Mouse (Mus musculus) lung, postnatal 0 days (tissue): ENCODE results near the gene Senp1. TPM values are rescaled to one million over a fixed set of nuclear protein-coding genes. Genes with fewer than 3 reads are reported as not detected.

Experiments used
- ATAC-seq: fragments of 200-750 bp; cut with Nextera tagmentation; 2 replicates; pipeline ENCODE4 v1.8.0; 2017; ENCODE audit warnings: moderate library complexity
- DNase-seq: peaks from one replicate; pipeline ENCODE4 v3.0.0-alpha.2; 2016; ENCODE audit warnings: low spot score
- H3K27ac ChIP-seq: fragments of 300-500 bp; sonication (generic); 2 replicates; pipeline ENCODE4 v1.5.1; 2014; ENCODE audit warnings: antibody characterized with exemption, mild to moderate bottlenecking, low read length, mixed read lengths
- H3K27me3 ChIP-seq: fragments of 300-500 bp; sonication (generic); replicated peaks from 2 replicates; pipeline ENCODE4 v1.6.1; 2014; ENCODE audit warnings: low read length, mixed read lengths; ENCODE audit not compliant: insufficient read depth
- H3K36me3 ChIP-seq: fragments of 300-500 bp; sonication (generic); 2 replicates; pipeline ENCODE4 v1.6.1; 2014; ENCODE audit warnings: low read length, mixed read lengths; ENCODE audit not compliant: insufficient read depth
- H3K4me1 ChIP-seq: fragments of 300-500 bp; sonication (generic); 2 replicates; pipeline ENCODE4 v1.6.1; 2014; ENCODE audit warnings: antibody characterized with exemption, low read depth, low read length, mixed read lengths; ENCODE audit not compliant: insufficient read depth
- H3K4me2 ChIP-seq: fragments of 300-500 bp; sonication (generic); replicated peaks from 2 replicates; pipeline ENCODE4 v1.6.1; 2014; ENCODE audit warnings: low read depth, mild to moderate bottlenecking, low read length, moderate library complexity, mixed read lengths
- H3K4me3 ChIP-seq: fragments of 300-500 bp; sonication (generic); 2 replicates; pipeline ENCODE4 v1.5.1; 2014; ENCODE audit warnings: low read depth, low read length
- H3K9ac ChIP-seq: fragments of 300-500 bp; sonication (generic); replicated peaks from 2 replicates; pipeline ENCODE4 v1.6.1; 2014; ENCODE audit warnings: low read depth, mild to moderate bottlenecking
- H3K9me3 ChIP-seq: fragments of 300-500 bp; sonication (generic); 2 replicates; pipeline ENCODE4 v1.6.1; 2016; ENCODE audit warnings: low read length, mixed read lengths
- CTCF ChIP-seq: IDR thresholded peaks from 2 replicates; pipeline ENCODE4 v1.5.1; 2016; ENCODE audit warnings: antibody characterized with exemption, mild to moderate bottlenecking
- EP300 ChIP-seq: IDR thresholded peaks from 2 replicates; pipeline ENCODE4 v1.6.1; 2016; ENCODE audit warnings: antibody characterized with exemption, mild to moderate bottlenecking, control low read depth
- WGBS: fragments of 180-500 bp; shearing (Covaris S2); extraction: QIAGEN DNeasy Blood & Tissue Kit; methylation state at CpG from one replicate; pipeline ENCODE4 v1.1.7; 2014; 5-methylcytosine and 5-hydroxymethylcytosine counted together
- polyA plus RNA-seq: library from polyadenylated mRNA; unstranded; fragments of >200 nt; fragmentation: Nextera tagmentation; extraction: Ambion mirVana; gene quantifications from 2 replicates; pipeline ENCODE4 v1.2.1, GENCODE M21; 2015

The Senp1 gene
- polyA plus RNA-seq, 1 experiment from 2014 or later, result 9.2 TPM

DNA sequence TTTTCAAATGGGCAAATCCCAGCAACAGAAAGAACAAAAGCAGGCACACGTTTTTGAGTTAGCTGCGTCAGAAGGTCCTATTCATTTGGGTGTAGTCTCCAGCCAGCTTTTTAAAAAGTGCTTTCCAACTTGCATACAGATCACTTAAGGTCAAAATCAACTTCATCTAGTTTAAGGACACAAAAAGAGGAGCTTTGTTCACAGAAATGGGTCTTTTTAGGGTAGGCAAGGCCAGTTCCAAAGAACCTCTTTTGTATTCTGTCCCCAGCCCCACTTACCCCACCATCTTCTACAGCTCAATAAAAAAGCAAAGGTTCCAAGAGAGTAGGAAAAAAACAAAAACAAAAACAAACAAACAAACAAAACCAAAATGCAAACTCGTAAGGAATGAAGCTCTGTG lies 41.1 kb upstream of the Senp1 start:
- no peak for ATAC-seq
- H3K27ac ChIP-seq, result no peak overlapping the region
- H3K27me3 ChIP-seq, result no peaks in the 10 kb centered on the region
- H3K36me3 ChIP-seq, result peaks cover 20% of the 10 kb centered on the region; the same call in 1 of the 2 replicates
- H3K9ac ChIP-seq, result no peak overlapping the region
- TF ChIP-seq CTCF (no peak), EP300 (no peak)
- DNase-seq, result no peak
- no peaks in the 10 kb centered on the region for H3K9me3 ChIP-seq
- H3K4me2 ChIP-seq, result no peak overlapping the region
- H3K4me1 ChIP-seq, result no peaks in the 10 kb centered on the region
- WGBS, result 75% methylated on average over 3 of the region's 3 CpGs
- no peak overlapping the region for H3K4me3 ChIP-seq

DNA sequence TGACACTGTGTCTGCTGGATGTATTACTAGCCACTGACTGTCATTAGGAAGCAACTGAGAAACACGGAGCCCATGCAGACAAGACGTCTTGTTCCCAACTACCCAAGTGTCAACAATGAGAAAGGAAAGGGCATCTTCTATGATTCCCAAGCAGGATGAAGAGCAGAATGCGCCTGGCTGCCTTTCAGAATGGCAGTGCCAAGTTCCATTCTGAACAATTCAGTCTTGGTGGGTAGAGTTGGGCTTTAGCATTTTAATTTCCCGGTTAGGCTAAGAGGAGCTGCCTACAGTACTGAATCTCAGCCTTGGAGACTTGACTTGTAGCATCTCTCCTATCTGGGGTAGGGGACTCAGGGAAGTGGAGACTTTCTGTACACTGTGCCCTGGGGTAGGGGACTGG lies 40.5 kb upstream of the Senp1 start:
- no peak for TF ChIP-seq CTCF
- TF ChIP-seq EP300, result no peak

DNA sequence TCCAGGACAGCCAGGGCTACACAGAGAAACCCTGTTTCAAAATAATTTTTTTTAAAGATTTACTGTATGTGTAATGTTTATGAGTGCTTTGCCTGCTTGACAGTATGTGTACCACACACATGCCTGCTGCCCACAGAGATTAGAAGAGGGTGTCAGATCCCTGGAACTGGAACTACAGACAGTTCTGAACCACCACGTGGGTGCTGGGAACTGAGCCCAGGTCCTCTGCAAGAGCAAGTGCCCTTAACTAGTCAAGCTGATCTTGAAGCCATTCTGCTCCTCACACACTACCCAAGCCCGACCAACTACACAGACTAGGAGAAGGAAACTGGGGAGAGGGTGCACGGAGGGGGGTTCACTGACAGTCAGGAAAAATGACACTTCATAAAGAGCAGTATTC lies 39.9 kb upstream of the Senp1 start:
- DNase-seq, result no peak
- no peak overlapping the region for H3K9ac ChIP-seq
- WGBS, result 83% methylated on average over 3 of the region's 3 CpGs
- no peaks in the 10 kb centered on the region for H3K4me1 ChIP-seq
- H3K27me3 ChIP-seq, result no peaks in the 10 kb centered on the region
- H3K4me2 ChIP-seq, result no peak overlapping the region
- no peaks in the 10 kb centered on the region for H3K9me3 ChIP-seq
- H3K36me3 ChIP-seq, result peaks cover 15% of the 10 kb centered on the region; the same call in 1 of the 2 replicates
- TF ChIP-seq CTCF (no peak), EP300 (no peak)
- H3K4me3 ChIP-seq, result no peak overlapping the region
- ATAC-seq, result no peak
- H3K27ac ChIP-seq, result no peak overlapping the region

More for the DNA sequence above, 40.5 kb upstream of the Senp1 start:
- ATAC-seq (no peak), DNase-seq (no peak)
- Histone ChIP-seq H3K9me3 (no peaks in the 10 kb centered on the region), H3K4me1 (no peaks in the 10 kb centered on the region), H3K9ac (no peak overlapping the region), H3K4me2 (no peak overlapping the region), H3K36me3 (peaks cover 15% of the 10 kb centered on the region; the same call in 1 of the 2 replicates), H3K27ac (no peak overlapping the region), H3K4me3 (no peak overlapping the region), H3K27me3 (no peaks in the 10 kb centered on the region)
- WGBS, result 87% methylated on average over 4 of the region's 4 CpGs

DNA sequence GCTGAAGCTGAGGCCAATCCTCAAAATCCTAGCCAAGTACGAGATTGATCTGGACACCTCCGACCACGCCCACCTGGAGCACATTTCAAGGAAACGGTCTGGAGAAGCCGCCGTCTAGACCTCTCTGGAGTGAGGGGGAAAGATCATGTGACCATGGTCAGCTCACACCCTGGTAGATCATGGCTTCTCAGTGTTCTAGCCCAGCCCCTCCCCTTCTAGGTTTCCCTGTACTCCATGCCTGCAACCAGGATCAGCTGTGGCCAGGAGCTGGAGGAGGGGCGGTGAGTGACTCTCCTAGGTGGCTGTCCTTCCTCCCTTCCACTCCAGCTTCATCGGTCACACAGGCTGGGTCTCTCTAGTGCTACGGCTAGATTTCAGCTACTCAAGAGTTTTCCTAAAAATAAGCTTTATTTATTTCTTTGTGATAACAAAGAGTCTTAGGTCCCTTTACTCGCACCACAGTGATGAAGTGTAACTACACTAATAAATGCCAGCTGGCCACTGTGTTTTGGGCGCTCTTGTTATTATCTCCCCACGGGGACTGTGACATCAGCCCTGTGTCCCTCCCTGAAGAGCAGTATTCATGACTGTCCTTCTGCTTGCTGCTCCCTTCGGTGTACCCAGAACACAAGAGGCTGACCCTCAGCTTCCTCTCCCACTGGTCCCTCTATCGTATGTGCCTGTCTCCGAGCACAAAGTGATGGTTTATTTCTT lies 38.6 kb upstream of the Senp1 start:
- DNase-seq (peak; percentile 42), ATAC-seq (peak; percentile 81)
- 0 out of 2 replicates have a peak overlapping the region, but pooled peaks have one; percentile 1 for H3K27ac ChIP-seq
- no peak overlapping the region for H3K4me2 ChIP-seq
- H3K27me3 ChIP-seq, result no peaks in the 10 kb centered on the region
- WGBS, result 65% methylated on average over 15 of the region's 15 CpGs
- H3K9me3 ChIP-seq, result no peaks in the 10 kb centered on the region
- H3K9ac ChIP-seq, result no peak overlapping the region
- H3K4me3 ChIP-seq, result no peak overlapping the region
- H3K4me1 ChIP-seq, result no peaks in the 10 kb centered on the region
- peaks cover 15% of the 10 kb centered on the region; the same call in 1 of the 2 replicates for H3K36me3 ChIP-seq
- no peak for TF ChIP-seq EP300
- TF ChIP-seq CTCF, result no peak

DNA sequence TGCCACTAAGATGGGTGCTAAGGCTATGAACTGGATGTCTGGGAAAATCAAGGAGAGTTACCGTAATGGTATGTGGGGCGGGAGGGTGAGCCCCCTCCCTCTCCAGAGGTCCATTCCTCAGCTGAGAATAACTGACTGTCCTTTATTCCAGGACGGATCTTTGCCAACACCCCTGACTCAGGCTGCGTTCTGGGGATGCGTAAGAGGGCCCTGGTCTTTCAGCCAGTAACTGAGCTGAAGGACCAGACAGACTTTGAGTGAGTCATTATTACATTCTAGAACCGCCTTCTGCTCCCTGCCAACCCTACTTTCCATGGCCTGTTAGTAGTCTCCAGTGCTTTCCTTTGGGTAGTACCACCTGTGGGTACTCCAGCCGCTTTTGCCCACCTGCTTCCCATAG lies 37.9 kb upstream of the Senp1 start:
- WGBS, result 88% methylated on average over 7 of the region's 7 CpGs
- peaks cover 11% of the 10 kb centered on the region; the same call in 1 of the 2 replicates for H3K36me3 ChIP-seq
- no peak overlapping the region for H3K4me2 ChIP-seq
- peak; percentile 36; the same call in 1 of the 2 replicates for ATAC-seq
- TF ChIP-seq CTCF (no peak), EP300 (no peak)
- H3K9me3 ChIP-seq, result no peaks in the 10 kb centered on the region
- peak; percentile 10 for DNase-seq
- 0 out of 2 replicates have a peak overlapping the region, but pooled peaks have one; percentile 1 for H3K27ac ChIP-seq
- H3K27me3 ChIP-seq, result no peaks in the 10 kb centered on the region
- H3K9ac ChIP-seq, result no peak overlapping the region
- H3K4me1 ChIP-seq, result no peaks in the 10 kb centered on the region
- H3K4me3 ChIP-seq, result no peak overlapping the region

DNA sequence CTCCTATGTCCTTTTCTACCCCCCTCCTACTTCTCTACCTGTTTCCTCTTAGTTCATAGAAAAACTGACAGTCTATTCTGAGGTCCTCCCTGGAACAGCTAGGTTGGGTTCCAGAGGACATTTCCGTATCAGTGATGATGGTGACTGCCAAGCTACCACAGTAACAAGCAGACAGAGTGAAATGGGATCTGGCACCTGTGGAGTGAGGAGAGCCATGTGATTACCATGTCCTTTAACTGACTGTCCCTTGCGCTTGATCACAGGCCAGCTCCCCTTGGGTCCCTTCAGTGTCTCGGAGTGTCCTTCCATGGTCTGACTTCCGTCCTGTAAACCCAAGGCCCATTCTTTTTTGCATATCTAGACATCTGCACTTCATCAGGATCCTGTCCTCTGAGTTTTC lies 37.5 kb upstream of the Senp1 start:
- Histone ChIP-seq H3K27ac (no peak overlapping the region), H3K27me3 (no peaks in the 10 kb centered on the region), H3K4me3 (no peak overlapping the region), H3K9ac (no peak overlapping the region), H3K36me3 (peaks cover 11% of the 10 kb centered on the region; the same call in 1 of the 2 replicates), H3K4me2 (no peak overlapping the region), H3K4me1 (no peaks in the 10 kb centered on the region), H3K9me3 (no peaks in the 10 kb centered on the region)
- no peak for ATAC-seq
- no peak for TF ChIP-seq EP300
- TF ChIP-seq CTCF, result no peak
- no peak for DNase-seq
- WGBS, result 90% methylated on average over 4 of the region's 4 CpGs
